Mouse (Mus musculus): ENCODE measurements at regions not wholly inside any gene's neighbourhood (a gene's known extent, or its start where the extent isn't known, plus 50 kb on each side); places are given as distances from the start of the nearest gene placed in this dataset.

GRCm38 (mm10) chr16:76851396-76851795, 162.1 kb upstream of the Usp25 start:
- intact Hi-C loops (cut with DNase I) = no loop called here

DNA sequence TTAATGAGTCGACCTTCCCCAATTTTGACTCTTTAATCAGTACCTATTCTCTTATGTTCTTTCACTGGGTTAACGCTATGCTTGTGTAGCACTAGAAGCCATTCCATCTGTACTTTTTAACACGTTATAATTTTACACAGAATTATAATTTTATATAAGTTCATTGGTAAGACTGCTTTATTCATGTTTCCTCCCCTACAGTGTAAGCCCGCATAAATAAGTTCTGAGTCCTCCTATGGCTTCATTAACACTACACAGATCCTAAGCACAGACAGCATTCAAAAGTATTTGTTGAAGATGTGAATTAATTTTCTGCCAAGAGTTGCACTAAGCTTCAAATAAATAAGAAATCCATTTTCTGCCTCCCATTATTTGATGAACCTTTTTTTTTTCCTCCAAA, 176.1 kb upstream of the Usp25 start:
- intact Hi-C loops (cut with DNase I) = no loop called here

GRCm38 (mm10) chr16:76830371-76830770, 183.1 kb upstream of the Usp25 start:
- intact Hi-C loops (cut with DNase I) = no loop called here

- intact Hi-C loops (cut with DNase I) = no loop called here
Measured at GRCm38 (mm10) chr16:76827674-76828441, 185.6 kb upstream of the Usp25 start.

DNA sequence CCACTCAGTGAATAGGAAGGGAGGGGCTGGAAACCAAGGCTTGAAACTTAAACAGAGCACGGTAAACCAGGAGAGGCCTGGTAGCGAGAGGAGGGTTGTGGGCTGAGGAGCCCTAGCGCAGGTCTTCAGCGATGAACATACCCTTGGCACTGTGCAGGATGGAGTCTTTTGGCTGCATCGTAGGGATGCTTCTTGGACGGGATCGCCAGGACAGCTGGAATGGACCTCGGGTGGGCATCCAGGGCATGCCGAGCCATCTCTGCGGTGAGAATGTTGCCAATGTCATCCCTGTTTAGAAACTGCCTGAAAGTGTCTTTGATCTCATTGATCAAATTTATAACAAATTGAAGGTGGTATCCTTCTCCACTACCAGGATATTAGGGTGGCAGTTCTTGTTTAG, 192.2 kb upstream of the Usp25 start:
- intact Hi-C loops (cut with DNase I) = no loop called here

- intact Hi-C loops (cut with DNase I) = no loop called here
Measured at GRCm38 (mm10) chr16:76816056-76816885, 197.2 kb upstream of the Usp25 start.

DNA sequence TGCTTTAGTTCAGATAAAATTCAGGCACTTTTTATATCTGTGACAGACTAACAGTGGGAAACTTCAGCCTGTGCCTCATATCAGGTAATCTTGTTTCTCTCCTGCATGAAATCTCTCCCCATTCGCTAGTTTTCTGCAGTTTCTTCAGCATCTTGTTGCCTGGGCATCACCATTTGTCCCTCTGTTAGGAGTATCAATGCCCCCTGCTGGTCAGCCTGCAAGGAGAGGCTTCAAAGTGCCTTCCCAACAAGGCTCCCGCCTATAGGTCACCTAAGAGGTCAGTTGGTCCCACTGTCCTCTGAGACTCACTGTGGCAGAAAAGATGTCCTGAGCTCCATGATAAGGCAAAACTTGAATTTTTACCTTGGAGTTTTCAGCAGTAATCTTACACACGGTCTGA, 209.8 kb upstream of the Usp25 start:
- intact Hi-C loops (cut with DNase I) = no loop called here

DNA sequence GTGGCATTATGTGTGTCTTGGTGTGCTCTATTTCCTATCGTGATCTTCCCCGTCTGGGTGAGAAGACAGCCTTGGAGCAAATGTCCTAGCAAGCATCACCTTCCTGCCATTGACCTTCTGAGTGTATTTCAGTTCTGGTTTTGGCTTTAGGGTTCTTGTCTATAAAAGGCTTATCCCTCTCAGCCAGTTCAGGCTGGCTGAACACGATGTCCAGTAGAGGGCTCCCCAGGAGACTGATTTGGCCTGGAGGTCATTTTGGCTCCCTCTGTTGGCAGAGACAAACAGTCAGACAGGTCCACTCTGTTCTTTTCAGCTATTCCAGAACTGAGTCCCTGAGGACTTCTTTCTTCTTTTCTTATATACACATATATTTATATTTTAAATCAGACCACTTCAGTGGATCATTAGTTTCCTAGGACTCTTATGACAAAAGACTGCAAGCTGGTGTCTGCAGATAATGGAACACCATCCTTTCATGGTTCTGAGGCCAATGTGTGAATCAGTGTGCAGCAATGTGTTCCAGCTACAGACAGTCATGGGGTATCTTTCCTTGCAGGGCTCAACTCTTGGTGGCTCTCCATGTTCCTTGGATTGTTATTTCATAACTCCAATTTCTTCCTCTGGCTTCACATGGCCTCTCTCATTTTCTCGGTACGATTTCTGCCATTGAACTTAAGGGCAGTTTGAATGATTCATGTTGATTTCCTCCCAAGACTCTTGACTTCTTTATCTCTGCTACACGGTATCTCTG, 226.9 kb upstream of the Usp25 start:
- intact Hi-C loops (cut with DNase I) = loop anchor here (10.0 kb wide), 3 partner anchors 78 to 1012 kb away; no protein-coding TSS in a partner anchor

GRCm38 (mm10) chr16:76782656-76783055, 230.8 kb upstream of the Usp25 start:
- intact Hi-C loops (cut with DNase I) = loop anchor here (10.0 kb wide), 3 partner anchors 82 to 1008 kb away; no protein-coding TSS in a partner anchor

- intact Hi-C loops (cut with DNase I) = no loop called here
Measured at GRCm38 (mm10) chr16:76775790-76776189, 237.7 kb upstream of the Usp25 start.

- intact Hi-C loops (cut with DNase I) = no loop called here
Measured at GRCm38 (mm10) chr16:76774032-76774431, 239.5 kb upstream of the Usp25 start.

DNA sequence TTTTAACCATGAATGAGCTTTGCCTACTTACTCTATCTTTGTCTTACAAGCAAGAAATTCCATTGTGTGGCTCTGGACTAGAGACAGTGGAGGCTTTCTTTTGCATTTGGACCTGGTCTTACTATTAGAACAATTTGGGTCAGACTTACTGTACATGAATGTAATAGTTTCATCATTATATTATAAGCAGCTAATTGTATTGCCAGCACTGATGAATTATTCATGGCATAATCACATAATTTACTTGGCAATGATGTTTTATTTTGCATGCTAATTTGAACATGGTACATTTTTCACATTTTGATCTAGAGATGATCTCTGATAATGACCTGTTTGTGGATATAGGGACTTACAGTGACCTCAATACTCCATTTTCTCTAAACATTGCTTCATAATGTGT, 240.0 kb upstream of the Usp25 start:
- intact Hi-C loops (cut with DNase I) = no loop called here

- intact Hi-C loops (cut with DNase I) = loop anchor here (10.0 kb wide), 3 partner anchors 104 to 394 kb away; partner anchors contain the start of gene Nrip1
Measured at GRCm38 (mm10) chr16:76768607-76769006, 244.9 kb upstream of the Usp25 start.

DNA sequence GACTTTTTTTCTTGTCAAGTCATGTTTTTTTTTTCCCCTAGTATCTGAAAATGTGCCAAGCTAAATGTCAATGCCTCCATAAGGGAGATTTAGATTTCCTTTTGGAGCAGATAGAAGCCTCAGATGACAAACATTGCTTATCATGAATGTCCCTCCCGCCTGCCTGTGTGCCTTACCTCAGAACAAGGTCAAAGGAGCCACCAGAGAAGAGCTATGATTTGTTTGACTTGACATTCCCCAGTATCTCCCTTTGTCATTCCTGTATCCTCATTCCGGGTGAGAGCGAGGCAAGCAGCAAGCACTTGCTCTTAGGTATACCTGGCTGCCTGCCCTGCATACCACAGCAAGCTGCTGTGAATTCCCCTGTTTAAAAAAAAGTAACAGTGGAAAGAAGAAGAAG, 246.9 kb upstream of the Usp25 start:
- intact Hi-C loops (cut with DNase I) = loop anchor here (10.0 kb wide), 3 partner anchors 102 to 392 kb away; partner anchors contain the start of gene Nrip1

- intact Hi-C loops (cut with DNase I) = loop anchor here (10.0 kb wide), 3 partner anchors 101 to 391 kb away; partner anchors contain the start of gene Nrip1
Measured at GRCm38 (mm10) chr16:76765536-76765935, 248.0 kb upstream of the Usp25 start.

- intact Hi-C loops (cut with DNase I) = loop anchor here (10.0 kb wide), 3 partner anchors 100 to 390 kb away; partner anchors contain the start of gene Nrip1
Measured at GRCm38 (mm10) chr16:76764994-76765393, 248.5 kb upstream of the Usp25 start.

- intact Hi-C loops (cut with DNase I) = loop anchor here (10.0 kb wide), 3 partner anchors 98 to 388 kb away; partner anchors contain the start of gene Nrip1
Measured at GRCm38 (mm10) chr16:76762619-76763283, 250.8 kb upstream of the Usp25 start.

GRCm38 (mm10) chr16:76761848-76762247, 251.7 kb upstream of the Usp25 start:
- intact Hi-C loops (cut with DNase I) = loop anchor here (10.0 kb wide), 3 partner anchors 97 to 387 kb away; partner anchors contain the start of gene Nrip1

- intact Hi-C loops (cut with DNase I) = loop anchor here (10.0 kb wide), 3 partner anchors 96 to 386 kb away; partner anchors contain the start of gene Nrip1
Measured at GRCm38 (mm10) chr16:76761004-76761403, 252.5 kb upstream of the Usp25 start.

- intact Hi-C loops (cut with DNase I) = no loop called here
Measured at GRCm38 (mm10) chr16:76754871-76755270, 258.6 kb upstream of the Usp25 start.

Data from adrenal gland (tissue).